Mouse (Mus musculus) lung, adult 2 months (tissue): ENCODE measurements around the gene Sfxn4. TPM values are rescaled to one million over a fixed set of nuclear protein-coding genes. Genes with fewer than 3 reads are reported as not detected.

Source experiments
- DNase-seq: peaks from one replicate; pipeline ENCODE4 v3.0.0; 2022
- H3K4me1 ChIP-seq: fragments of 200-500 bp; 2 replicates; pipeline ENCODE4 v1.6.1; 2011; ENCODE audit warnings: low read length; ENCODE audit not compliant: control insufficient read depth, insufficient read depth
- H3K4me3 ChIP-seq: fragments of 200-500 bp; replicated peaks from 2 replicates; pipeline ENCODE3; 2011; ENCODE audit warnings: low read depth, mild to moderate bottlenecking, control low read depth, low read length; ENCODE audit errors: extremely low read depth
- CTCF ChIP-seq: fragments of 200-500 bp; IDR thresholded peaks from 2 replicates; pipeline ENCODE4 v1.5.1; 2011; ENCODE audit warnings: mild to moderate bottlenecking, low read length, control low read depth; ENCODE audit not compliant: insufficient read depth
- POLR2A ChIP-seq: fragments of 200-500 bp; IDR thresholded peaks from 2 replicates; pipeline ENCODE4 v1.6.1; 2011; ENCODE audit warnings: low read depth, mild to moderate bottlenecking, control low read depth, low read length, borderline replicate concordance; ENCODE audit errors: extremely low read depth
- WGBS: fragments of 180-500 bp; shearing (Covaris S2); methylation state at CpG from one replicate; pipeline ENCODE4 v1.1.7; 2018; 5-methylcytosine and 5-hydroxymethylcytosine counted together
- polyA plus RNA-seq: library from polyadenylated mRNA; depleted of rRNA; stranded (reverse); fragments of >200 nt; gene quantifications from 2 replicates; pipeline ENCODE4 v1.2.3, GENCODE M21; 2012; rRNA removed

The Sfxn4 gene
- polyA plus RNA-seq, 1 experiment = 2.6 TPM

DNA sequence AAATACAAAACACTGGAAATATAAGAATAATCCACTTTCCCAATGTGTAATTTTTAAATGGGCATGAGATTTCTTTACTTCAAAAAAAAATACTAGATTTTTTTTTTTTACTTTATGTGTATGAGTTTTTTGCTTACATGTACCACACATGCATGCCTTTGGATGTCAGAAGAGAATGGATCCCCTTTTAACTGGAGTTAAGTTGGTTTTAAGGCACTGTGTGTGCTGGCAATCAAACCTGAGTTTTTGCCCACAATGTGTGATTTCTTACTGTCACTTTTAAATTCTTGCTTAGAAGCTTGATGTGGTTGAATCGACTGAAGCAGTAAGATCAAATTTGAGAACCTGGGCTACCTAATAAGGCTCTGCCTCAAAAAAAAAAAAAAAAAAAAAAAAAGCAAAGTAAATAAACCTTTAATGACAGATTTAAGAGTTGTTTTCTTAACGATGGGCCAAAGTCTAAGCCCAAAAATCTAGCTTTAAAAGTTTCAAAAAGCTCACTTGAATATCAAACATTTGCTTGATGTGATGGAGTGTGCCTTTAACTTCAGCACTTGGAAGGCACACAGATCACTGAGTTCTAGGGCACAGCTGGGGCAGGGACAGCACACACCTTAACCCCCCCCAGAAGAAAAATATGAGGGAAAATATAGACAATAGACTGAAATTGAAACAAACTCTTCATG is 73.7 kb downstream of the Sfxn4 start:
- WGBS = 11% methylated on average over 2 of the region's 2 CpGs
- TF ChIP-seq POLR2A = no peak
- TF ChIP-seq CTCF = no peak
- H3K4me1 ChIP-seq = peaks cover 17% of the 10 kb centered on the region
- H3K4me3 ChIP-seq = no peak overlapping the region
- DNase-seq = no peak

Other genes starting within 250 kb of the Sfxn4 start
- gene Nanos1, start 105.5 kb downstream of the Sfxn4 start, polyA plus RNA-seq = 0.41 and 0.74 TPM in 2 replicates
- gene Eif3a, start 70.8 kb downstream of the Sfxn4 start, polyA plus RNA-seq = 20.9 and 34.9 TPM in 2 replicates
- 9.2 and 12.5 TPM in 2 replicates for gene Fam45a, start 49.9 kb downstream of the Sfxn4 start, polyA plus RNA-seq
- gene Prdx3, start 13.1 kb upstream of the Sfxn4 start, polyA plus RNA-seq = 57.1 and 83.3 TPM in 2 replicates
- gene Grk5, start 28.3 kb upstream of the Sfxn4 start, polyA plus RNA-seq = 7.4 and 10.8 TPM in 2 replicates